Mouse (Mus musculus): ENCODE measurements at regions not wholly inside any gene's neighbourhood (a gene's known extent, or its start where the extent isn't known, plus 50 kb on each side); places are given as distances from the start of the nearest gene placed in this dataset.
"Not testable (repeated sequence)": the region's sequence is repeated elsewhere in the genome, so short reads cannot be mapped to it uniquely, and the experiment has no call there.

DNA sequence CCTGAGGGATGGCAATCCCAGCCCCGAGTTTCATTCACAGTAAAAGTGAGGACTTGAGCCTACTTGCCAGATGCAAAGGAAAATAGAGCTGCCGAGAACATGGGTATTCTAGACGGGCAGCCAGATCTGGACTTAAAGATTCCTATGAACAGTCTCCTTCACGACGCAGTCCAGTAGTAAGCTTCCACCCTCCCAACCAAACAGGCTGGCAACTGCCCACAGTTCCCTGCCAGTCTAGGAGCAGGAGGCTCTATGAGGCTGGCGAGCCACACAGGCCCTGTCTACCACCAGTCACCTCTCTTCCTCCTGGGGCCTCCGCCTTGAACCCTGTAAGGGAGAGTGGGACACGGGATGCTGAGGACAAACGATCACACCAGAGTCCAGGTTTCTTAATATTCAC lies 153.5 kb upstream of the Snrpn start:
- no peak for DNase-seq (ENCODE audit: low read depth, low spot score)

- DNase-seq (ENCODE audit: low read depth, low spot score) = peak; percentile 61
Measured at GRCm38 (mm10) chr7:60244187-60244866, 104.3 kb upstream of the Snrpn start.

GRCm38 (mm10) chr7:60243746-60244145 lies 103.7 kb upstream of the Snrpn start:
- peak; percentile 49 for DNase-seq (ENCODE audit: low read depth, low spot score)

- not testable (repeated sequence) for DNase-seq (ENCODE audit: low read depth, low spot score)
Measured at GRCm38 (mm10) chr7:60238595-60239195, 98.7 kb upstream of the Snrpn start.

- not testable (repeated sequence) for DNase-seq (ENCODE audit: low read depth, low spot score)
Measured at GRCm38 (mm10) chr7:60216358-60217273, 76.6 kb upstream of the Snrpn start.

Data from brain, embryonic 18.5 days (tissue).